Mouse (Mus musculus): ENCODE measurements at regions not wholly inside any gene's neighbourhood (a gene's known extent, or its start where the extent isn't known, plus 50 kb on each side); places are given as distances from the start of the nearest gene placed in this dataset.

- DNase-seq (ENCODE audit: low spot score), result no peak
These were observed 195.8 kb upstream of the Cdyl start for GRCm38 (mm10) chr13:35463850-35464249.

- DNase-seq (ENCODE audit: low spot score), result no peak
These were observed 190.1 kb upstream of the Cdyl start for GRCm38 (mm10) chr13:35469361-35470198.

- no peak for DNase-seq (ENCODE audit: low spot score)
These were observed 181.4 kb upstream of the Cdyl start for GRCm38 (mm10) chr13:35478226-35478625.

- DNase-seq (ENCODE audit: low spot score), result no peak
These were observed 177.3 kb upstream of the Cdyl start for GRCm38 (mm10) chr13:35482340-35482739.

GRCm38 (mm10) chr13:35486125-35486524 lies 173.5 kb upstream of the Cdyl start:
- DNase-seq (ENCODE audit: low spot score), result no peak

GRCm38 (mm10) chr13:35499776-35500175 lies 159.9 kb upstream of the Cdyl start:
- DNase-seq (ENCODE audit: low spot score), result no peak

- DNase-seq (ENCODE audit: low spot score), result no peak
These were observed 158.7 kb upstream of the Cdyl start for GRCm38 (mm10) chr13:35500891-35501290.

GRCm38 (mm10) chr13:35501351-35502146 lies 158.1 kb upstream of the Cdyl start:
- no peak for DNase-seq (ENCODE audit: low spot score)

- no peak for DNase-seq (ENCODE audit: low spot score)
These were observed 157.5 kb upstream of the Cdyl start for GRCm38 (mm10) chr13:35502147-35502522.

GRCm38 (mm10) chr13:35503362-35503821 lies 156.2 kb upstream of the Cdyl start:
- DNase-seq (ENCODE audit: low spot score), result no peak

- DNase-seq (ENCODE audit: low spot score), result no peak
These were observed 152.4 kb upstream of the Cdyl start for GRCm38 (mm10) chr13:35507195-35507594.

GRCm38 (mm10) chr13:35512029-35512507 lies 147.6 kb upstream of the Cdyl start:
- no peak for DNase-seq (ENCODE audit: low spot score)

- no peak for DNase-seq (ENCODE audit: low spot score)
These were observed 146.5 kb upstream of the Cdyl start for GRCm38 (mm10) chr13:35513120-35513519.

- DNase-seq (ENCODE audit: low spot score), result no peak
These were observed 144.3 kb upstream of the Cdyl start for GRCm38 (mm10) chr13:35515291-35515690.

- DNase-seq (ENCODE audit: low spot score), result no peak
These were observed 141.9 kb upstream of the Cdyl start for GRCm38 (mm10) chr13:35517692-35518091.

GRCm38 (mm10) chr13:35522272-35522671 lies 137.4 kb upstream of the Cdyl start:
- DNase-seq (ENCODE audit: low spot score), result no peak

- DNase-seq (ENCODE audit: low spot score), result no peak
These were observed 130.1 kb upstream of the Cdyl start for GRCm38 (mm10) chr13:35529577-35529976.

GRCm38 (mm10) chr13:35537106-35537505 lies 122.5 kb upstream of the Cdyl start:
- no peak for DNase-seq (ENCODE audit: low spot score)

GRCm38 (mm10) chr13:35537936-35538335 lies 121.7 kb upstream of the Cdyl start:
- no peak for DNase-seq (ENCODE audit: low spot score)

- DNase-seq (ENCODE audit: low spot score), result no peak
These were observed 119.2 kb upstream of the Cdyl start for GRCm38 (mm10) chr13:35540433-35540832.

- DNase-seq (ENCODE audit: low spot score), result no peak
These were observed 118.6 kb upstream of the Cdyl start for GRCm38 (mm10) chr13:35541053-35541452.

GRCm38 (mm10) chr13:35564006-35564405 lies 95.6 kb upstream of the Cdyl start:
- DNase-seq (ENCODE audit: low spot score), result no peak

Data from thymus, postnatal 0 days (tissue).